Mouse (Mus musculus) kidney, postnatal 4 days (tissue): ENCODE results near the gene Adgrl4.

Experiments
- DNase-seq, 2 experiments: peaks; one replicate each; pipeline ENCODE4 v3.0.0; 2021; ENCODE audit warnings: mixed read lengths in 2 of 2

Adgrl4 gene

GRCm38 (mm10) chr3:151511184-151511583 lies 73.5 kb downstream of the Adgrl4 start:
- DNase-seq: no peak

- DNase-seq: no peak
Observed at GRCm38 (mm10) chr3:151547182-151547581, 109.5 kb downstream of the Adgrl4 start.

GRCm38 (mm10) chr3:151551002-151551401 lies 113.3 kb downstream of the Adgrl4 start:
- no peak for DNase-seq

GRCm38 (mm10) chr3:151556635-151557034 lies 118.9 kb downstream of the Adgrl4 start:
- no peak for DNase-seq

GRCm38 (mm10) chr3:151557125-151557524 lies 119.4 kb downstream of the Adgrl4 start:
- DNase-seq: peak in 1 of 2 experiments; percentile 5

DNA sequence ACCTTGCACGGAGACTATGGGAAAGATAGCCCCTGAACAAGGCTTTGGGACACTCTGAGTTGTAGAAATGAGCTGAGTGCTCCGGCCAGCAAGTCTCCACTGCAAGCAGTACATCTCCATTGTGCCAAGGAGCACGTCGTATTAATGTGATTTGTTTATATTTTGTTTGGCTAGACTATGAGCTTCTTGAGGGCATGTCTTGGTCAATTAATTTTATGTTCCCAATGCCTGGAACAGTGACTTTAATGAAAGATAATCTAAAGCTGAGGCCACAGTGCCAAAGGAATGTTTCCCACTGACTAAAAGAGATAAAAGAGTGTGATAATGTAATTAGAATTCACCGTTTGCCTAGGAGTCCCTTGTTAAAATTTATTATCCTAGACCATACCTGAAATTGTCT lies 119.9 kb downstream of the Adgrl4 start:
- peak in 1 of 2 experiments; percentile 6 for DNase-seq

DNA sequence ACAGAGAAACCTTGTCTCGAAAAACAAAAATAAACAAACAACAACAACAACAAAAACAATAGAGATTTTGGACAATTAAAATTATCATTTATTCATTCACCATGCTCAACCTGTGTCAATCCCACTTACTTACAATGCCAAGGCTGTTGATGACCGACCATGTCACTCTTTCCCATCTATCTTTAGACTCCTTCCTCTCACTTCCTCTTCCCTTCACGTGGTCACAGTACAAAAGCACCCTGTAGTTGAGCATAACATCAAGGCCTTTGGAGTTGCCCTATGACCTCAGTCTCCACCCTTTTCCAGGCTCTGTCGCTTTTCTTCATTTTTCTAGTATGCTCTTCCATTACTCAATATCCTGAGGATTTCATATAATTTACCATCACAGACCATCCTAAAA lies 120.7 kb downstream of the Adgrl4 start:
- no peak for DNase-seq

- peak; percentile 28 to 29 for DNase-seq
Observed at GRCm38 (mm10) chr3:151565664-151566621, 128.3 kb downstream of the Adgrl4 start.

- peak in 1 of 2 experiments; percentile 6 for DNase-seq
Observed at GRCm38 (mm10) chr3:151566629-151567028, 128.9 kb downstream of the Adgrl4 start.

GRCm38 (mm10) chr3:151567541-151567940 lies 129.9 kb downstream of the Adgrl4 start:
- DNase-seq: no peak

DNA sequence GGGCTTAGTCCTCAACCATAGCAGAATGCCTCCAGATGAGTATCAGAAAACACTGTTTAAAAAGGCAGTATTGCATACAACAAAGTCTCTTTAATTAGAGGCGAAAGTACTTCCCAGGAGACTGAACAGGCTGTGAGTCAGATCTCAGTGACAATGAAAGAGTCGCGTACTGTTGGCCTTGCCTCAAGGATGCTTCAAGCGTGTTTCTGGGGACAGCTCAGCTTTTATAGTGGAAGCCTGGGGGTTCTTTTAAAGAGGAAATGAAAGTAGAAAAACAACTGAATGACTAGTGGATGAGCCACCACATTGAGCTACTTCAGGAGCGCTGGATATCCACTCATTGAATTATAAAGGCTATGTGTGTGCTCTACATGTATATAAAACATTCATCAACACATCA lies 134.4 kb downstream of the Adgrl4 start:
- DNase-seq: no peak

DNA sequence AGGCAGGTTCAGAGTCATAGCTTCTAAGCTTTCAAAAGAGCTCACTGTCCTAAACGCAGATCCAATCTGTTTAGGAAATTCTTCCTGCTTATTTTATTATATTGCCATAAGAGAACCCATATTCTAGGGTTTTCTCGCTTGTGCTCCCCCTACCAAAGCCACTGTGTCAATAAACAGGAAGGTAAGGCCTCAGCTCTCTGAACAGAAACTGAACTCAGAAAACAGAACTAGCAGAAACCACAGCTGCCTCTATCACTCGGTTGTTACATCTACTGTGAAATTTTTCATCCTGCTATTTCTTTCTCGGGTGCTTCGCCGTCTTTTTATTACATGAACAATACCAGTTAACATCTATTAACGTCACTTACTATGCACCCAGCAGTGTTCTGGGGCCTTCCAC lies 137.6 kb downstream of the Adgrl4 start:
- no peak for DNase-seq

GRCm38 (mm10) chr3:151576155-151576554 lies 138.5 kb downstream of the Adgrl4 start:
- no peak for DNase-seq

DNA sequence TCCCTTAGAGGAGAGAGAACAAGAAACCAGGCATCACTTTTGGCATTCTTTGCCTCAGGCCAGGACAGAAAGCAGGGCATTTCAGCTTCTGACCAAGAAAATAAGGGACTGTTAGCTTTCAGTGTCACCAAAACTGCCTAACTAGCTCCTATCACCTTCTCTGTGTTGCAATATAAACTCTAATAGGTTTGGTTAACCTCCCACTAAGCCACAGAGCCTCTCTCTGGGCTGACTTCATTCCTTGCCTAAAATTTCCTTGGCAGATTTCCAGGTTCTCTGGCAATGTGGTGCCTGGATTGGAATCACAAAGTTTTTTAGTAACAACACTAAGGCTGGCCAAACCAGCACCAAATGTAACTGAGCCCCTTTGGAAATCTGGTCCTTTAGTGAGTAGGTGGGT lies 154.2 kb downstream of the Adgrl4 start:
- DNase-seq: no peak
